Mouse (Mus musculus) stomach, postnatal 0 days (tissue): Measurements from ENCODE around the gene Polg2. TPM values are rescaled to one million over a fixed set of nuclear protein-coding genes. Genes with fewer than 3 reads are reported as not detected.
A peak's percentile ranks its signal among the peaks of the same experiment; 100 is the strongest.
"Not testable (repeated sequence)": the region's sequence is repeated elsewhere in the genome, so short reads cannot be mapped to it uniquely, and the experiment has no call there.

ENCODE experiments used
- ATAC-seq: fragments of 200-750 bp; cut with Nextera tagmentation; 2 replicates; pipeline ENCODE4 v1.8.0; 2017; ENCODE audit not compliant: low FRiP score, low TSS enrichment
- DNase-seq: peaks from one replicate; pipeline ENCODE4 v3.0.0-alpha.2; 2016; ENCODE audit warnings: low spot score
- H3K27ac ChIP-seq: fragments of 300-500 bp; sonication (generic); replicated peaks from 2 replicates; pipeline ENCODE4 v1.5.1; 2014; ENCODE audit warnings: mild to moderate bottlenecking, control low read depth
- H3K27me3 ChIP-seq: fragments of 300-500 bp; sonication (generic); 2 replicates; pipeline ENCODE4 v1.6.1; 2014; ENCODE audit warnings: low read length; ENCODE audit not compliant: control insufficient read depth, insufficient read depth
- H3K36me3 ChIP-seq: fragments of 300-500 bp; sonication (generic); 2 replicates; pipeline ENCODE4 v1.6.1; 2014; ENCODE audit warnings: low read length, mixed read lengths; ENCODE audit not compliant: control insufficient read depth, insufficient read depth
- H3K4me1 ChIP-seq: fragments of 300-500 bp; sonication (generic); replicated peaks from 2 replicates; pipeline ENCODE4 v1.6.1; 2014; ENCODE audit warnings: antibody characterized with exemption; ENCODE audit not compliant: control insufficient read depth, insufficient read depth
- H3K4me2 ChIP-seq: fragments of 300-500 bp; sonication (generic); replicated peaks from 2 replicates; pipeline ENCODE4 v1.6.1; 2014; ENCODE audit warnings: low read depth, mild to moderate bottlenecking, control low read depth, moderate library complexity
- H3K4me3 ChIP-seq: fragments of 300-500 bp; sonication (generic); 2 replicates; pipeline ENCODE4 v1.5.1; 2014; ENCODE audit warnings: low read depth, low read length, control low read depth
- H3K9ac ChIP-seq: fragments of 300-500 bp; sonication (generic); 2 replicates; pipeline ENCODE4 v1.6.1; 2014; ENCODE audit warnings: mild to moderate bottlenecking, low read length, control low read depth, mixed read lengths
- H3K9me3 ChIP-seq: fragments of 300-500 bp; sonication (generic); 2 replicates; pipeline ENCODE4 v1.6.1; 2016; ENCODE audit warnings: low read length; ENCODE audit not compliant: control insufficient read depth
- CTCF ChIP-seq: IDR thresholded peaks from 2 replicates; pipeline ENCODE4 v1.5.1; 2016; ENCODE audit warnings: antibody characterized with exemption, low read depth, mild to moderate bottlenecking, moderate library complexity
- EP300 ChIP-seq: optimal IDR thresholded peaks from 2 replicates; pipeline ENCODE3; 2016; ENCODE audit warnings: antibody characterized with exemption
- WGBS: fragments of 180-500 bp; shearing (Covaris S2); extraction: QIAGEN DNeasy Blood & Tissue Kit; methylation state at CpG from one replicate; pipeline ENCODE4 v1.1.7; 2014; 5-methylcytosine and 5-hydroxymethylcytosine counted together
- polyA plus RNA-seq: library from polyadenylated mRNA; unstranded; fragments of >200 nt; fragmentation: Nextera tagmentation; extraction: Ambion mirVana; gene quantifications from 2 replicates; pipeline ENCODE4 v1.2.1, GENCODE M21; 2015

Polg2 gene
- polyA plus RNA-seq, 1 experiment from 2014 or later = 8.9 TPM

- Histone ChIP-seq H3K36me3 (peaks cover 16% of the 10 kb centered on the region), H3K9me3 (no peaks in the 10 kb centered on the region), H3K9ac (peak overlapping the region; percentile 100), H3K4me2 (peak overlapping the region; percentile 68), H3K4me1 (no peaks in the 10 kb centered on the region), H3K27ac (peak overlapping the region; percentile 100), H3K27me3 (no peaks in the 10 kb centered on the region), H3K4me3 (peak overlapping the region; percentile 93)
- TF ChIP-seq EP300 (no peak), CTCF (no peak)
- under 1% methylated on average over 61 of the region's 79 CpGs for WGBS
- ATAC-seq = peak; percentile 84
- DNase-seq = peak; percentile 99
Observed at GRCm38 (mm10) chr11:106788026-106788774, 8.9 kb upstream of the Polg2 start.

- Histone ChIP-seq H3K4me3 (peak overlapping the region; percentile 93), H3K27me3 (no peaks in the 10 kb centered on the region), H3K27ac (peak overlapping the region; percentile 100), H3K9ac (peak overlapping the region; percentile 100), H3K4me2 (peak overlapping the region; percentile 58), H3K9me3 (no peaks in the 10 kb centered on the region), H3K4me1 (no peaks in the 10 kb centered on the region), H3K36me3 (peaks cover 24% of the 10 kb centered on the region)
- TF ChIP-seq CTCF = no peak
- TF ChIP-seq EP300 = no peak
- ATAC-seq (peak; percentile 58), DNase-seq (peak; percentile 94)
- WGBS = under 1% methylated on average over 61 of the region's 65 CpGs
Observed at GRCm38 (mm10) chr11:106787131-106788025, 8.0 kb upstream of the Polg2 start.

- ATAC-seq (no peak), DNase-seq (no peak)
- no peak for TF ChIP-seq CTCF
- TF ChIP-seq EP300 = no peak
- no peak overlapping the region for H3K9ac ChIP-seq
- H3K4me1 ChIP-seq = no peaks in the 10 kb centered on the region
- 65% methylated on average over 1 of the region's 1 CpGs for WGBS
- H3K27ac ChIP-seq = no peak overlapping the region
- H3K4me3 ChIP-seq = no peak overlapping the region
- no peak overlapping the region for H3K4me2 ChIP-seq
- peaks cover 30% of the 10 kb centered on the region for H3K36me3 ChIP-seq
- no peaks in the 10 kb centered on the region for H3K27me3 ChIP-seq
- no peaks in the 10 kb centered on the region for H3K9me3 ChIP-seq
Observed at GRCm38 (mm10) chr11:106785043-106785442, 5.7 kb upstream of the Polg2 start.

- TF ChIP-seq CTCF (no peak), EP300 (no peak)
- 76% methylated on average over 2 of the region's 2 CpGs for WGBS
Observed at GRCm38 (mm10) chr11:106784476-106784875, 5.1 kb upstream of the Polg2 start.

GRCm38 (mm10) chr11:106782841-106783764 is 3.8 kb upstream of the Polg2 start:
- no peak overlapping the region for H3K4me2 ChIP-seq
- H3K9ac ChIP-seq = no peak overlapping the region
- 67% methylated on average over 9 of the region's 9 CpGs for WGBS
- ATAC-seq (no peak), DNase-seq (no peak)
- TF ChIP-seq EP300 (no peak), CTCF (no peak)
- no peak overlapping the region for H3K27ac ChIP-seq
- H3K4me3 ChIP-seq = no peak overlapping the region
- H3K36me3 ChIP-seq = peaks cover 30% of the 10 kb centered on the region
- H3K4me1 ChIP-seq = no peaks in the 10 kb centered on the region
- H3K27me3 ChIP-seq = no peaks in the 10 kb centered on the region
- no peaks in the 10 kb centered on the region for H3K9me3 ChIP-seq

More at GRCm38 (mm10) chr11:106784476-106784875, 5.1 kb upstream of the Polg2 start:
- no peaks in the 10 kb centered on the region for H3K4me1 ChIP-seq
- no peak overlapping the region for H3K4me3 ChIP-seq
- no peak for ATAC-seq
- no peak overlapping the region for H3K9ac ChIP-seq
- no peaks in the 10 kb centered on the region for H3K27me3 ChIP-seq
- H3K36me3 ChIP-seq = peaks cover 30% of the 10 kb centered on the region
- H3K4me2 ChIP-seq = no peak overlapping the region
- H3K27ac ChIP-seq = no peak overlapping the region
- no peaks in the 10 kb centered on the region for H3K9me3 ChIP-seq
- DNase-seq = no peak

- H3K4me3 ChIP-seq, H3K4me2 ChIP-seq, H3K4me1 ChIP-seq, H3K27ac ChIP-seq, H3K9me3 ChIP-seq, DNase-seq, H3K9ac ChIP-seq, ATAC-seq, H3K27me3 ChIP-seq: not testable (repeated sequence)
- 84% methylated on average over 7 of the region's 7 CpGs for WGBS
- H3K36me3 ChIP-seq = peaks cover 30% of the 10 kb centered on the region
Observed at GRCm38 (mm10) chr11:106782271-106782670, 2.9 kb upstream of the Polg2 start.
